Mouse (Mus musculus) heart, embryonic 14.5 days (tissue): ENCODE measurements around the gene Stk38. TPM values are rescaled to one million over a fixed set of nuclear protein-coding genes. Genes with fewer than 3 reads are reported as not detected.

Source experiments
- polyA plus RNA-seq: library from polyadenylated mRNA; unstranded; fragments of >200 nt; fragmentation: Nextera tagmentation; extraction: Ambion mirVana; gene quantifications from 2 replicates; pipeline ENCODE4 v1.2.1, GENCODE M21; 2014

Gene Stk38
- polyA plus RNA-seq, 1 experiment from 2014 or later: 70.3 TPM

Other genes with a start within 250 kb of the Stk38 start
- 1.7 and 2.5 TPM in 2 replicates for gene Mapk13, start 238.7 kb downstream of the Stk38 start, polyA plus RNA-seq
- 6.0 and 6.4 TPM in 2 replicates for gene Brpf3, start 206.9 kb downstream of the Stk38 start, polyA plus RNA-seq
- 0.11 TPM in 1 of 2 replicates, not detected in the other for gene Pnpla1, start 149.6 kb downstream of the Stk38 start, polyA plus RNA-seq
- 0.09 TPM in 2 replicates for gene 4930539E08Rik, start 92.7 kb downstream of the Stk38 start, polyA plus RNA-seq
- not detected in 2 replicates for gene Pxt1, start 64.2 kb downstream of the Stk38 start, polyA plus RNA-seq
- gene Kctd20, start 56.0 kb downstream of the Stk38 start, polyA plus RNA-seq: 53.2 and 53.5 TPM in 2 replicates
- gene Srsf3, start 24.6 kb upstream of the Stk38 start, polyA plus RNA-seq: 340 and 357 TPM in 2 replicates
- 51.7 and 57.7 TPM in 2 replicates for gene Cdkn1a, start 83.0 kb upstream of the Stk38 start, polyA plus RNA-seq
- 0.23 and 0.36 TPM in 2 replicates for gene Rab44, start 106.2 kb upstream of the Stk38 start, polyA plus RNA-seq
- 21.4 and 28.8 TPM in 2 replicates for gene Cpne5, start 230.2 kb upstream of the Stk38 start, polyA plus RNA-seq